Mouse (Mus musculus): ENCODE data around the gene Sorcs3.

GRCm38 (mm10) chr19:48755156-48755555 is 549.3 kb downstream of the Sorcs3 start:
- no peak for TF ChIP-seq CTCF (IDR thresholded peaks at IDR 0.05; ENCODE audit: control insufficient read depth, insufficient read depth, insufficient read length)
- no peak for TF ChIP-seq MYOD1 (IDR thresholded peaks at IDR 0.05; ENCODE audit: control insufficient read depth, insufficient read length, low read depth)
- TF ChIP-seq MYOG (IDR thresholded peaks at IDR 0.05; ENCODE audit: control insufficient read depth, extremely low read depth, insufficient read length): no peak
- TF ChIP-seq USF1 (IDR thresholded peaks at IDR 0.05; ENCODE audit: low read depth): no peak
